Mouse (Mus musculus) stomach, postnatal 0 days (tissue): Measurements from ENCODE around the gene Spata48. TPM values are rescaled to one million over a fixed set of nuclear protein-coding genes. Genes with fewer than 3 reads are reported as not detected.
A peak's percentile ranks its signal among the peaks of the same experiment; 100 is the strongest.

Experiments used
- ATAC-seq: fragments of 200-750 bp; cut with Nextera tagmentation; 2 replicates; pipeline ENCODE4 v1.8.0; 2017; ENCODE audit not compliant: low FRiP score, low TSS enrichment
- DNase-seq: peaks from one replicate; pipeline ENCODE4 v3.0.0-alpha.2; 2016; ENCODE audit warnings: low spot score
- H3K27ac ChIP-seq: fragments of 300-500 bp; sonication (generic); replicated peaks from 2 replicates; pipeline ENCODE4 v1.5.1; 2014; ENCODE audit warnings: mild to moderate bottlenecking, control low read depth
- H3K27me3 ChIP-seq: fragments of 300-500 bp; sonication (generic); 2 replicates; pipeline ENCODE4 v1.6.1; 2014; ENCODE audit warnings: low read length; ENCODE audit not compliant: control insufficient read depth, insufficient read depth
- H3K36me3 ChIP-seq: fragments of 300-500 bp; sonication (generic); 2 replicates; pipeline ENCODE4 v1.6.1; 2014; ENCODE audit warnings: low read length, mixed read lengths; ENCODE audit not compliant: control insufficient read depth, insufficient read depth
- H3K4me1 ChIP-seq: fragments of 300-500 bp; sonication (generic); replicated peaks from 2 replicates; pipeline ENCODE4 v1.6.1; 2014; ENCODE audit warnings: antibody characterized with exemption; ENCODE audit not compliant: control insufficient read depth, insufficient read depth
- H3K4me2 ChIP-seq: fragments of 300-500 bp; sonication (generic); replicated peaks from 2 replicates; pipeline ENCODE4 v1.6.1; 2014; ENCODE audit warnings: low read depth, mild to moderate bottlenecking, control low read depth, moderate library complexity
- H3K4me3 ChIP-seq: fragments of 300-500 bp; sonication (generic); 2 replicates; pipeline ENCODE4 v1.5.1; 2014; ENCODE audit warnings: low read depth, low read length, control low read depth
- H3K9ac ChIP-seq: fragments of 300-500 bp; sonication (generic); 2 replicates; pipeline ENCODE4 v1.6.1; 2014; ENCODE audit warnings: mild to moderate bottlenecking, low read length, control low read depth, mixed read lengths
- H3K9me3 ChIP-seq: fragments of 300-500 bp; sonication (generic); 2 replicates; pipeline ENCODE4 v1.6.1; 2016; ENCODE audit warnings: low read length; ENCODE audit not compliant: control insufficient read depth
- CTCF ChIP-seq: IDR thresholded peaks from 2 replicates; pipeline ENCODE4 v1.5.1; 2016; ENCODE audit warnings: antibody characterized with exemption, low read depth, mild to moderate bottlenecking, moderate library complexity
- EP300 ChIP-seq: optimal IDR thresholded peaks from 2 replicates; pipeline ENCODE3; 2016; ENCODE audit warnings: antibody characterized with exemption
- WGBS: fragments of 180-500 bp; shearing (Covaris S2); extraction: QIAGEN DNeasy Blood & Tissue Kit; methylation state at CpG from one replicate; pipeline ENCODE4 v1.1.7; 2014; 5-methylcytosine and 5-hydroxymethylcytosine counted together
- polyA plus RNA-seq: library from polyadenylated mRNA; unstranded; fragments of >200 nt; fragmentation: Nextera tagmentation; extraction: Ambion mirVana; gene quantifications from 2 replicates; pipeline ENCODE4 v1.2.1, GENCODE M21; 2015

The Spata48 gene
- polyA plus RNA-seq, 1 experiment from 2014 or later: 0.78 TPM

DNA sequence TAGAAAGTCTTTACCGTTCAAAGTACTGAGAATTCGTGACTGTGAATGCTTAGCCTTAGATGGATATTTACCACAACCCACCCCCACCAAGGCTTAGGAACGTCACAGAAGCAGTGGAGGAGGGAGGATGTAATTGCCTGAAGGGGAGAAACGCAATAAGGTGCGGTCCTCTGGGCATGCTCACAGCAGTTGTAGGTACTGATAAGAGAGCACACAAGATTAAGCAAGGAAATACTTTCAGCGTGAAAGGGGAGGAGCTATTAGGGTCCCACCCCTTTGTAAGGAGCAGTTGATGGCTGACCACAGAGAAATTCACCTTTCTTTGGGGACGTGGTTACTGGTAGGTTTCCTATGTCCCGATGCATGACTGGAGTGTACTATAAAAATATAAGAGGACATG lies 22.5 kb downstream of the Spata48 start:
- ATAC-seq: no peak
- Histone ChIP-seq H3K27ac (no peak overlapping the region), H3K27me3 (no peaks in the 10 kb centered on the region), H3K4me3 (no peak overlapping the region), H3K9ac (no peak overlapping the region), H3K36me3 (no peaks in the 10 kb centered on the region), H3K4me2 (no peak overlapping the region), H3K9me3 (no peaks in the 10 kb centered on the region), H3K4me1 (no peaks in the 10 kb centered on the region)
- 36% methylated on average over 8 of the region's 8 CpGs for WGBS
- DNase-seq: no peak
- TF ChIP-seq CTCF (no peak), EP300 (no peak)

DNA sequence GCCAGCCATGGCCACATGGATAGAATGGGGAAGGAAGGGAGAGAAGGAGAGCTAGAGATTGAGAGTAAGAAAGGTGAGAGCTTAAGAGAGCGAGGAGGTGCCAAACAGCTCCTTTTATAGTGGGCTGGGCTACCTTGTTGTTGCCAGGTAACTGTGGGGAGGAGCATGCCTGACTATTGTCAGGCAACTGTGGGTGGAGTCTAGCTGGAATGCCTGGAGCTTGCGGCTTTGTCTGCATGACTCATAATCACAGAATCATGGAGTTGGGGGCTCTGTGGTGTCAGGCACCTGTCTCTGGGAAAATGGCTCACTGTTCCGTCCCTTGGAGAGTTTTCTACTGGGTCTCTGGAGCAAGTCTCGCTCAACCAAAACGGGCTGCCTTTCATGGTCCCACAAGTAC lies 30.1 kb downstream of the Spata48 start:
- no peak for DNase-seq
- no peak overlapping the region for H3K4me3 ChIP-seq
- H3K4me1 ChIP-seq: no peaks in the 10 kb centered on the region
- H3K27ac ChIP-seq: no peak overlapping the region
- H3K9me3 ChIP-seq: no peaks in the 10 kb centered on the region
- no peaks in the 10 kb centered on the region for H3K36me3 ChIP-seq
- no peaks in the 10 kb centered on the region for H3K27me3 ChIP-seq
- 62% methylated on average over 5 of the region's 5 CpGs for WGBS
- no peak overlapping the region for H3K9ac ChIP-seq
- no peak for TF ChIP-seq EP300
- TF ChIP-seq CTCF: no peak
- H3K4me2 ChIP-seq: no peak overlapping the region
- no peak for ATAC-seq

DNA sequence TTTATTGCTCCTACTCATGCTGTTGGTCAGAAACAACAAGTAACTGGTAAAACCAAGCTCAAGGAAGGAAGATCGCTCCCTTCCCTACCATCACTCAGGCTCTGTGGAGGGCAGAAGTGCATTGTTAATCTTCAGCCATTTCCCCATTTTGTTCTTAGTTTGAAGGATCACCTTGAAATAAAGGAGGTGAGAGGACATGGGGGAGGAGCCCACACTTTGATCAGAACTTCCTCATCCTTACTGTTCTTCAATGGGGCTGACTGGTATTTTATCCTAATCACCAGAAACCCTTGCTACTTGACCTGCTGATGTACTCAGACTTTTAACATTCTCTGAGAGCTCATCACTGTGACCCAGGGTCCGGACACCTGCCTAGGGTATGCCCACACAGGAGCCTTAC lies 33.8 kb downstream of the Spata48 start:
- WGBS: 89% methylated on average over 2 of the region's 2 CpGs
- no peak for ATAC-seq
- TF ChIP-seq CTCF (no peak), EP300 (no peak)
- H3K27ac ChIP-seq: no peak overlapping the region
- no peaks in the 10 kb centered on the region for H3K27me3 ChIP-seq
- no peak overlapping the region for H3K4me3 ChIP-seq
- no peak overlapping the region for H3K4me2 ChIP-seq
- H3K4me1 ChIP-seq: no peaks in the 10 kb centered on the region
- DNase-seq: no peak
- H3K36me3 ChIP-seq: no peaks in the 10 kb centered on the region
- no peak overlapping the region for H3K9ac ChIP-seq
- no peaks in the 10 kb centered on the region for H3K9me3 ChIP-seq

DNA sequence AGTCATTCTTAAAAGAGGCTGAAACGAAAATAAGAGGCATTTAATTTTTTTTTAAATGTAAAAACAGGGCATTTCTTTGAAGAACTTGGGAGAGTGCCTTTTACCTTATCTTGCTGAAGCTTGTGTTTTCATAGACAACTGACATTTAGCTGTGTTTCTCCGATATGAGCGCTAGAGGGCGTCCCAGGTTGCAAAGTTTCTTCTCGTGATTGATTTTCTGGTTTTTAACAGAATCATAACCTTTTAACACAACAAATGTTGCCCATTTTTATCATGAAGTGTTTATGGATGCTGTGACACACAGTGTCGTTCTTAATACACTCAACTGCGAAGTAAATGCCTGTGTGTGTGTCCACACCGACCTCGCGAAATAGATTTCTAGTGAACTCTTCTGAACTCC lies 38.0 kb downstream of the Spata48 start:
- Histone ChIP-seq H3K9me3 (no peaks in the 10 kb centered on the region), H3K9ac (no peak overlapping the region), H3K4me3 (no peak overlapping the region), H3K27ac (no peak overlapping the region), H3K36me3 (no peaks in the 10 kb centered on the region), H3K27me3 (no peaks in the 10 kb centered on the region), H3K4me2 (no peak overlapping the region), H3K4me1 (no peaks in the 10 kb centered on the region)
- ATAC-seq (no peak), DNase-seq (no peak)
- TF ChIP-seq CTCF (peak; percentile 70), EP300 (no peak)
- WGBS: 25% methylated on average over 10 of the region's 10 CpGs

DNA sequence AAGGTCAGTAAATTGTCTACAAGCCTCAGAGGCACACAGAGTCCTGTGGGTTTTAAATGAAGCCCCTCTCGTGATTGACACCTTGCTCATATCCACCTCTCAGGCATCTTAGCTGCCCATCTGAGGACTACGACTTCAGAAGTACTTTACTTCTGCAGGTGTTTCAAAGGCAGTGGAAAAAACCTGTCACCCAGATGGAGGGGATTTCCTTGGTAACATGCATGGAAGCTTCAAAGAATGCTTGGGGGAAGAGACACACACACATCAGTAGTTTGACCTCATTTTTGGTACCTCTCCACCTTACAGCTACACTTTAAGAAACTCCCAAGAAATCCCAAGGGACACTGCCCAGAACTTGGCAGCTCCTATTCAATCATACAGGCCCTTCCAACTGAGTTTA lies 44.3 kb downstream of the Spata48 start:
- Histone ChIP-seq H3K27me3 (no peaks in the 10 kb centered on the region), H3K4me3 (no peak overlapping the region), H3K36me3 (no peaks in the 10 kb centered on the region), H3K27ac (no peak overlapping the region), H3K4me2 (no peak overlapping the region), H3K9me3 (no peaks in the 10 kb centered on the region), H3K9ac (no peak overlapping the region), H3K4me1 (no peaks in the 10 kb centered on the region)
- no peak for TF ChIP-seq CTCF
- no peak for TF ChIP-seq EP300
- WGBS: 73% methylated on average over 2 of the region's 2 CpGs
- ATAC-seq: no peak
- DNase-seq: no peak

DNA sequence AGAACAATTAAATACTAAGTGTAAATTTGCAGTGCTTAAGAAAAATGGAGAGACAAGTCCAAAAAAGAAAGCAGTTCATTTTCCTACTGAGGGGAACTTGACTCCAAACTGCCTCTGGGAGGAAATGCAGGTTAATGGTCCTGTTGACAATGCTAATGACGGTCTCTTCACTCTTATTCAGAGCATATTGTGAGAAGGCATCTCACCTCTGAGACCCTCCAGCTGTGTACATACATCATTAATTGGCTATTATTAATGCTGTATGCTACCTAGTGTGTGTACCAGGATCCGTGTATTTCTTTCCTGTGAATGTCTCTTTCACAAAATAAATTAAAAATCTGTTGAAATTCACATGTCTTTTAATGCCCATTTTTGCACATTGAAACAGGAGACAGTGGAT lies 47.5 kb downstream of the Spata48 start:
- H3K9me3 ChIP-seq: no peaks in the 10 kb centered on the region
- DNase-seq: no peak
- no peak overlapping the region for H3K9ac ChIP-seq
- no peak overlapping the region for H3K4me2 ChIP-seq
- ATAC-seq: no peak
- H3K4me1 ChIP-seq: no peaks in the 10 kb centered on the region
- H3K27ac ChIP-seq: no peak overlapping the region
- H3K4me3 ChIP-seq: no peak overlapping the region
- H3K27me3 ChIP-seq: no peaks in the 10 kb centered on the region
- H3K36me3 ChIP-seq: no peaks in the 10 kb centered on the region
- TF ChIP-seq EP300: no peak
- no peak for TF ChIP-seq CTCF
- 46% methylated on average over 2 of the region's 2 CpGs for WGBS
